Mouse (Mus musculus): ENCODE results near the gene Zfand3.

- TF ChIP-seq CTCF (IDR thresholded peaks at IDR 0.05; ENCODE audit: low read depth) (no peak), EP300 (IDR thresholded peaks at IDR 0.05; ENCODE audit: low read depth) (peak; percentile 49)
Observed at GRCm38 (mm10) chr17:30090416-30090815, 85.9 kb downstream of the Zfand3 start.

All from liver, embryonic 14.5 days (tissue).